Mouse (Mus musculus) megakaryocyte, embryonic 14.5 days (primary cell): ENCODE measurements at regions not wholly inside any gene's neighbourhood (a gene's known extent, or its start where the extent isn't known, plus 50 kb on each side); places are given as distances from the start of the nearest gene placed in this dataset.

Experiments used
- H3K27me3 ChIP-seq: replicated peaks from 2 replicates; pipeline ENCODE3; 2012; ENCODE audit warnings: inconsistent platforms
- H3K36me3 ChIP-seq: replicated peaks from 2 replicates; pipeline ENCODE3; 2012; ENCODE audit warnings: low read length, inconsistent platforms, mixed read lengths
- H3K4me1 ChIP-seq: 2 replicates; pipeline ENCODE4 v1.6.1; 2012; ENCODE audit warnings: inconsistent platforms
- H3K4me3 ChIP-seq: replicated peaks from 2 replicates; pipeline ENCODE3; 2012; ENCODE audit warnings: moderate library complexity, mild to moderate bottlenecking, inconsistent platforms
- H3K9me3 ChIP-seq: 2 replicates; pipeline ENCODE4 v1.6.1; 2012; ENCODE audit warnings: inconsistent platforms
- FLI1 ChIP-seq: IDR thresholded peaks from 2 replicates; pipeline ENCODE4 v1.6.1; 2012; ENCODE audit warnings: low read length, inconsistent platforms, mixed read lengths
- GATA1 ChIP-seq: IDR thresholded peaks from 3 replicates; pipeline ENCODE4 v1.6.1; 2012; ENCODE audit warnings: mixed read lengths, low read length, inconsistent platforms, borderline replicate concordance

DNA sequence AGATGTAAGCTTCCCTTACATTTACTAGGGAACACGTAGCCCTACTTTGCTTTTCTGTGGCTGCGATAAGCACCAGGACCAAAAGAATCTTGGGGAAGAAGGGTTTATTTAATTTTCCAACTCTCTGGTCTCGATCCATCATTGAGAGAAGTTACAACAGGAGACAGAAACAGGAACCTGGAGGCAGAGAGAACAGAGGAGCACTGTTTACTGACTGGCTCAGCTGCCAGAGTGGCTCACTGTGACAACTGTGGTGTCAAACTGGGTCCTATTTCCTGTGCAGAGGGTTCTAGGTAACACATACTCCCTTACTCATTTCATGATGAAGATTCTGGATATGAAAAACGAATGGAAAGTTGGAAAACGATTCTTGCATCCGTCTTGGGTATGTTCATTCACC is 125.7 kb upstream of the Meis1 start:
- Histone ChIP-seq H3K9me3 (no peaks in the 10 kb centered on the region), H3K36me3 (no peaks in the 10 kb centered on the region), H3K27me3 (no peaks in the 10 kb centered on the region), H3K4me3 (no peak overlapping the region), H3K4me1 (no peaks in the 10 kb centered on the region)
- no peak for TF ChIP-seq FLI1
- TF ChIP-seq GATA1, result no peak

DNA sequence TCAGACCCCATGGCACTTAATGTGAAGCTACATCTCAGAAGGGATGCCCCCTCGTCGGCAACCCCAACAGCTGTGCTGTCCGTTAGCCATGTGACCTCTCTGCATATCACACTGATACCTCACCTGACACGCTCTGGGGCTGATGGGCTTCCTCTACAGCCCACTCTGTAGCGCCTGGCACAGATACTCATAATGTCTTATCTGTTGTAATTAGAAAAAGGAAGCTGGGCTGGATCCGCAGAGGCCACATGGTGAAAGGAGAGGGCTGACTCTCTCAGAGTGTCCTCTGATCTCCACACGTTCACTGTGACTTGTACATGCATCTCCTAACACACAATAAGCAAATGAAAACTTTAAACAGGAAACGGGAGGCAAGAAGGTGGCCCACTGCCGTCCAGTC is 126.5 kb upstream of the Meis1 start:
- TF ChIP-seq FLI1 (no peak), GATA1 (no peak)
- H3K27me3 ChIP-seq, result no peaks in the 10 kb centered on the region
- H3K4me1 ChIP-seq, result no peaks in the 10 kb centered on the region
- H3K4me3 ChIP-seq, result no peak overlapping the region
- no peaks in the 10 kb centered on the region for H3K36me3 ChIP-seq
- no peaks in the 10 kb centered on the region for H3K9me3 ChIP-seq

DNA sequence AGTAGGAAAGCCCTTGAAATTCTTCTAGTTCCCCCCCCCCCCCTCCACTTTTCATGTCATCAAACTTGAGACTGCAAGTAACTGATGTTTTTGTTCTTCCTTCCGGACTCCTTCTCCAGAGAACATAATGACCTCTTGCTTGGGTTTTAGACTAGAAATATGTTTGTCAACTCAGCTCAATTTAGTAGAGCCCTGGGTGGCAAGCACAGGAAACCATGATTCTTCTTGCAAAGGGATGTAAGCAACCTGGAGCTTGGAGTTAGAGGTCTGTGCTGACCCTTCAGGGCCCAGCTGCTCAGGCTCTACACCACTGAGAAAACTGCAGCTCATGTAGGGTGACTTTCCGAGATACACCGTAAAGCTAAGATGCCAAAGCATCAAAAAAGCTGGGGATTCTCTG is 127.2 kb upstream of the Meis1 start:
- Histone ChIP-seq H3K4me1 (no peaks in the 10 kb centered on the region), H3K9me3 (no peaks in the 10 kb centered on the region), H3K36me3 (no peaks in the 10 kb centered on the region), H3K27me3 (no peaks in the 10 kb centered on the region), H3K4me3 (no peak overlapping the region)
- TF ChIP-seq FLI1 (no peak), GATA1 (no peak)

DNA sequence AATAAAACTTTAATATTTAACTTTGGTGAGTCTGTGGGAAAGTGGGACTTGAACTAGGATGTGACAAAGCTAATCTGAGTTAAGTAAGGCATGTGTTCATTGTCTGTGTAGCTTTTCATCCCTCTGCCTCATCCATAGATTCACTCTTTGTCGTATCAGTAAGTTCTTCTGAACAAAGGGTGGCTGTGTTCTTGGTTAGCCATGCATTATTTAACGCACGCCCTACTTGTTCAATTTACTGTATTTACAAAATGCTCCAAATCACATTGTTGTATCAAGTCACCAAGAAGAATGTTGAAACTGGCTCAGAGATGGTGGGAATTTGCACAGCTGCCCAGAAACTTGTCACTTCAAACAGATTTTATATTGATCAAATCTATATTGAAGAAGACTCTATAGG is 132.2 kb upstream of the Meis1 start:
- H3K9me3 ChIP-seq, result no peaks in the 10 kb centered on the region
- no peaks in the 10 kb centered on the region for H3K27me3 ChIP-seq
- no peaks in the 10 kb centered on the region for H3K36me3 ChIP-seq
- TF ChIP-seq FLI1, result no peak
- TF ChIP-seq GATA1, result no peak
- no peaks in the 10 kb centered on the region for H3K4me1 ChIP-seq
- H3K4me3 ChIP-seq, result no peak overlapping the region

DNA sequence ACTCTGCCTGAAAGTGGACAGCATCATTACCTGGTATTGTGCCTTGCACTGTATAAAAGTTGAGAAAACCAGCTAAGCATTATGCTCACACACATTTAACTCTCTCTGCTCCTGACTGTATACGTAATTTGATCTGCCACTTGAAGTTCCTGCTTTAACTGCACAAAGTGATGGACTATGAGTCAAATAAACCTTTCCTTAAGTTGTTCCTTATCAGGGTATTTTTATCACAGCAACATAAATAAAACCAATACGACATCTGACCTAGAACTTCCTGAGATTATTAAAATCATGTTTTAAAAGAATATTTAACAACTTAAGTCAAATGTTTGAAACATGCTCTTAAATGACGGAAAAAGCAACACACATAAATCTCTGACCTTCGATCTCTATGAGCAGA is 134.9 kb upstream of the Meis1 start:
- H3K4me3 ChIP-seq, result no peak overlapping the region
- no peaks in the 10 kb centered on the region for H3K36me3 ChIP-seq
- no peaks in the 10 kb centered on the region for H3K27me3 ChIP-seq
- no peaks in the 10 kb centered on the region for H3K9me3 ChIP-seq
- TF ChIP-seq FLI1, result no peak
- no peak for TF ChIP-seq GATA1
- H3K4me1 ChIP-seq, result no peaks in the 10 kb centered on the region

DNA sequence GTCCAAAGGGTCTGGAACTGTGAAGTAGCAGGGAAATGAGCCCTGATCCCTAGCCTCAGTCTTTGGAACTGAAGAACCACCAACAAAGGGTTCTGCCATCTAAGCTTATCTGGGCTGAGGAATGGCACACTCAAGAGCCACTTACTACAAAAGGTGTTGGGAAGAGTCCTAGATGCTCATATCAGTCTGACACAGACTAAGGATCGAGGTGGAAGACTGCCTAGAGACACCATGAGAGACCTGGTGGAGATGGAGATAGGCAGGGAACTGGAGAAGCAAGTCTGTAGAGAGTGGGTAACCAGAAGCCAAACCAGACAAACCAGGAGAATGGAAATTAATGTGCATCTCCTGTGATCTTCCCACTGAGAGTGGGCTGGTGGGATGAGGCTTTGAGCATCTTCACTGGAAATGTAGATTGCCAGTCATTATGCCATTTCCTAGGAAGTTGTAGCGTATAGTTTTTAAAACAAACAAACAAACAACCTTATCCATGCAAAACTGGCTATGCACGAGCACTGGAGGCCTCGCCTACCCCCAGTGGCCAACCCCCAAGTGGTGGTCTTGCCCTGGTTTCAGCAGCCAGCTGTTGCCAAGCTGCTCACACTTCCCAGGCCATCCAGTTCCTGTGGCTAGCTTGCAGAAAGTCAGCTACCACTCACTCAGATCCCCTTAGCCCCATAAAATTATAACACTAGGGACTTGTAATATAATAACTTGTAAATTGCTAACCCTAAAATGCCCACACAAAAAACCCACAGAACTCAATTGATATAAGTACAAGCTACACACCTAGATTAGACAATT is 136.2 kb upstream of the Meis1 start:
- Histone ChIP-seq H3K27me3 (no peaks in the 10 kb centered on the region), H3K4me3 (no peak overlapping the region), H3K9me3 (no peaks in the 10 kb centered on the region), H3K4me1 (no peaks in the 10 kb centered on the region), H3K36me3 (no peaks in the 10 kb centered on the region)
- no peak for TF ChIP-seq FLI1
- no peak for TF ChIP-seq GATA1

DNA sequence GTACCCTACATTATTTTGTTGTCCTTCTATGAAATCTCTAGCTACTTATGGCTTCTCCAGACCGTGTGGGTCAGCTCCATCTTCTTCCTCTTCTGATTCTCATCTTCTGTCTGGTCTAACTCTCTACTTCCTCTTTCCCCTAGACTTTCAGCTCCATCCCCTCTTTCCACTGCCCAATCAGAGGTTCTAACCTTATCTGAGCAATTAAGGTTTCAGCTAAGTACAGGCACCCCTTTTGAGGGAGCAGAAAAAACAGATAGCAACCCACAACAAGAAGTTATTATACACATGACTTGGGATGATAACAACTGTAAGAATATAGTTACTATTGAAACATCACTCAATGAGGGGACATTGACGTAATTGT is 136.8 kb upstream of the Meis1 start:
- no peak overlapping the region for H3K4me3 ChIP-seq
- no peaks in the 10 kb centered on the region for H3K9me3 ChIP-seq
- no peaks in the 10 kb centered on the region for H3K36me3 ChIP-seq
- no peak for TF ChIP-seq GATA1
- no peak for TF ChIP-seq FLI1
- H3K4me1 ChIP-seq, result no peaks in the 10 kb centered on the region
- no peaks in the 10 kb centered on the region for H3K27me3 ChIP-seq

DNA sequence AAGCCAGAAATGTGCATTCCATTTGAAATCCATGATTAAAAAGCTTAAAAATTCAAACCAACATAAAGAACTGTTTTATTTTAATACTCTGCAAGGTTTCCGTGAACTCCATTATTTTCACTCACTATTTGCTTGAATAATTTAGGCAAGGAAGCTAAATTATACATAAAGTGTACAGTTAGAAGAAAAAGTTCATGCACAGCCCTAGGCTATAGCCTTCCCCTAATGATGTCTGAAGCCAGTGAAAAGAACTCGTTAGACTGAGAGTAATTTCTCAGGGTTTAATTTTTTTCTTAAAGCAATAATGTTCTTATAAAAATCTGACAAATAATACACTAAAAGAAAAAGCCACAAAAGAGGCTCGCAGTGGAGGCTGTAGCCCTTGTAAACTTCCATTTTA is 141.4 kb upstream of the Meis1 start:
- no peak overlapping the region for H3K4me3 ChIP-seq
- no peaks in the 10 kb centered on the region for H3K4me1 ChIP-seq
- TF ChIP-seq FLI1 (no peak), GATA1 (no peak)
- H3K27me3 ChIP-seq, result no peaks in the 10 kb centered on the region
- H3K9me3 ChIP-seq, result no peaks in the 10 kb centered on the region
- no peaks in the 10 kb centered on the region for H3K36me3 ChIP-seq

DNA sequence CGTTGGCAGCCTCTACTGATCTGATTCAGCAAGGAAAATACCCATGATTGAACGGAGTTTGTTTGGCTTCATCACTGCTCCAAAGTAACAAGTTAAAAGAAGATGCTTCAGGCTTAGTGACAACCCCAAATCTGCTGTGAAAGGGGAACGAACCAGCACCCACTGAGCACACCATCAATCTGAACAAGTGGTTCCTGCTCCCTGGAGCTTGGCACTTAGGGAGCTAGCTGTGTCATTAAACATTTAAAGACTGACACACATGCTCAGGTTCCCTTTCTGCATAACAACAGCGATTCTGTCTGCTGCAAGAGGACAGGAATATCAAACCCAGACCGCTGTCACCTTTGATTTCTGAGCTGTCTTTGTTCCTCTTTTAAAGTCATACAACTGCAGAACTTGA is 141.9 kb upstream of the Meis1 start:
- no peak overlapping the region for H3K4me3 ChIP-seq
- H3K27me3 ChIP-seq, result no peaks in the 10 kb centered on the region
- TF ChIP-seq GATA1 (no peak), FLI1 (no peak)
- no peaks in the 10 kb centered on the region for H3K9me3 ChIP-seq
- H3K4me1 ChIP-seq, result no peaks in the 10 kb centered on the region
- H3K36me3 ChIP-seq, result no peaks in the 10 kb centered on the region

DNA sequence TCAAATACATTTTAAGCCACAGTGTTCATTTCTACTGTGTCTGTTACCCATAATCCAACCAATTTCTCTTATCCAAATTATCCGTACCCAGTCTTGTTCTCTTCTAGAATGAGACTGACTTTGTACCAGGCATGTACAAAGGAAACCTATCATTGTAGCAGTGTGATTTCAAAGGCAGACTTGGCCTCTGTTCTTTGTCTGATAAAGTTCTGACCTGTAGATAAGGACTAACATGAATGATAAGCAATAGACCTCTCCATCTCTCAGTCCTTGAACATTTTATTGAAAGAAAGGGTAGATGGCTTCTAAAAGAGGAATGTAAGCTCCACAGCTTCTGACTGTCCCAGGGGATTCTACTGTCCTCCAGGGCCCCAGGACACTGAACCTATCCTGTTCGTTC is 152.2 kb upstream of the Meis1 start:
- TF ChIP-seq FLI1, result no peak
- no peak for TF ChIP-seq GATA1
- H3K36me3 ChIP-seq, result no peaks in the 10 kb centered on the region
- H3K27me3 ChIP-seq, result no peaks in the 10 kb centered on the region
- no peak overlapping the region for H3K4me3 ChIP-seq
- no peaks in the 10 kb centered on the region for H3K9me3 ChIP-seq
- no peaks in the 10 kb centered on the region for H3K4me1 ChIP-seq

DNA sequence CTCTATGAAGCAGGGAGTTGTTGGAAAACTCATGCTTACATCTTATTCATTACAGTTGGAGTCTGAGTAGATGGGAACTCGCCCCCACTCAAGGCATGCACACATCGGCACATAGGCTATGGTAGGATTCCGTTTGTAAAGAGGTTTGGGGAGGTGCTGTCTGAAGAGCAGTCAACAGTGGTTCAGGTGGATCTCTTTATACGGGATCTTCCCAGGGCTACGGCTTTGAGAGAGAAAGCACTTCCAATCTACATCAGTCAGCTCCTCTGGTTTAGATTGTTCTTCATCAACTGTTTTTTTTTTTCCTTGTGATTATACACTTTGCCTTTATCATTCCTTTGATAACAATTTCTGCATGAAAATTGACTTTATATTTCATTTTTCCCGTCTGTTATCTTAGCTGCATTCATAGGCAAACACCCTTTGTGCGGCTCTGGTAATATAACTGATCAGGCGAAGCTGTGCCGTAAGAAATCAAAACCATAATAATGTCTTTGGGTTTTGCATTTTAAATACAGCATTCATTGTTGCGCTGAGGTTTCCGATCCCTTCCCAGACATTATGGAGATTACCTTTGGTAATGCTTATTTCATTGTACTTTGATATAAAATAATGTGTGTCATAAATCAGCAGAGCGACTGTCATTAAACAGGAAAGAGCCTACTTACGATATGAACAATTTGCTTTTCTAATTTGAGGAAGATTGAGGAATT is 155.7 kb upstream of the Meis1 start:
- Histone ChIP-seq H3K4me3 (no peak overlapping the region), H3K9me3 (no peaks in the 10 kb centered on the region), H3K27me3 (no peaks in the 10 kb centered on the region), H3K4me1 (no peaks in the 10 kb centered on the region), H3K36me3 (no peaks in the 10 kb centered on the region)
- TF ChIP-seq FLI1 (no peak), GATA1 (no peak)
